Mouse (Mus musculus) thymus, adult 2 months (tissue): Measurements from ENCODE around the gene Khdc4.

Experiments
- CTCF ChIP-seq: fragments of 200-500 bp; IDR thresholded peaks from 2 replicates; pipeline ENCODE4 v1.5.1; 2012; ENCODE audit warnings: mild to moderate bottlenecking, control low read depth, low read length, moderate library complexity, borderline replicate concordance; ENCODE audit not compliant: control insufficient read depth, poor library complexity, insufficient read depth; ENCODE audit errors: extremely low read depth
- POLR2A ChIP-seq: fragments of 200-500 bp; IDR thresholded peaks from 2 replicates; pipeline ENCODE4 v1.6.1; 2012; ENCODE audit warnings: mild to moderate bottlenecking, low read length, control low read depth, moderate library complexity; ENCODE audit not compliant: control insufficient read depth, poor library complexity, insufficient read depth; ENCODE audit errors: extremely low read depth

- TF ChIP-seq POLR2A (no peak), CTCF (no peak)
Measured at GRCm38 (mm10) chr3:88647076-88647475, 38.5 kb upstream of the Khdc4 start.
